9 mouse cellular contexts compared by ENCODE assay signal in the genomic region with DNA sequence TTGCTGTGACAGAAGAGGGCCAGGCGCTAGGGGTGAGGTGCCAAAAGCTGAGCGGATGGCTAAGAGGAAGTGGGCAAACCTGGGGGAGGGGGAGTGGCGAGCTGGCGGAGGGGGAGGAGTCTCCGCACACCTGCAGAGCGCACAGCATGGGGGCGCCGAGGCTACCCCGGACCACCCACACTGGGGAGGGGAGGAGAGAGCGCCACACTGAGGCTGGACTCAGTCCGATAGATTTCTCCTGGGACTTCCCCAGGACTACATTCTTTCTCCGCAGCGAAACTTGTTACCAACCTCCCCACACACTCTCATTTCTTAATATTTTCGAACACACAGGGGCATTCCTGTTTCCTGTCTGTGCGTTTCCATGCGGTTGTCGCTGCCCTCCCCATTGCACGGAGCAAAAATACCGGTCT. TPM values are rescaled to one million over a fixed set of nuclear protein-coding genes. Genes with fewer than 3 reads are reported as not detected.
DNase-seq lines count a peak whose midpoint lies in the region; ATAC-seq and TF ChIP-seq lines count a peak whose summit lies in the region.
"Had no signal": no experiment of that assay in that cellular context is flagged by ENCODE, and none has a peak within 500 bp of the region (broad histone marks: within the 10 kb centered on the region; RNA-seq: fewer than 3 reads in every experiment).

No protein-coding gene starts in this region.

- H3K9ac ChIP-seq in heart, embryonic 12.5 days, result 0 out of 2 replicates have a peak overlapping the region, but pooled peaks have one; percentile 16
- no peak overlapping the region for H3K9ac ChIP-seq in liver, embryonic 16.5 days (ENCODE audit: low read depth, low read length)
- no peak overlapping the region for H3K9ac ChIP-seq in forebrain, embryonic 16.5 days (replicated peaks; ENCODE audit: low read depth, low read length)

- H3K27me3 ChIP-seq in heart, embryonic 12.5 days (replicated peaks), result no peaks in the 10 kb centered on the region
- peaks cover 18% of the 10 kb centered on the region for H3K27me3 ChIP-seq in liver, embryonic 16.5 days (ENCODE audit: control insufficient read depth, insufficient read depth, low read depth, low read length)
- H3K27me3 ChIP-seq in splenic B cell, adult 2 months (ENCODE audit: control insufficient read depth, insufficient read depth, low read length, poor library complexity, severe bottlenecking), result no peaks in the 10 kb centered on the region
- no peaks in the 10 kb centered on the region for H3K27me3 ChIP-seq in forebrain, embryonic 16.5 days (replicated peaks; ENCODE audit: control insufficient read depth, insufficient read depth, low read length)

- H3K9me3 ChIP-seq in heart, embryonic 12.5 days (replicated peaks), result no peaks in the 10 kb centered on the region
- H3K9me3 ChIP-seq in liver, embryonic 16.5 days (replicated peaks; ENCODE audit: control insufficient read depth, low read length), result no peaks in the 10 kb centered on the region
- H3K9me3 ChIP-seq in forebrain, embryonic 16.5 days (ENCODE audit: control insufficient read depth, low read length), result no peaks in the 10 kb centered on the region

- H3K4me3 ChIP-seq in heart, embryonic 12.5 days, result no peak overlapping the region
- H3K4me3 ChIP-seq in bone marrow, adult 2 months (replicated peaks; ENCODE audit: control insufficient read depth, low read depth, low read length), result peak overlapping the region; percentile 40
- H3K4me3 ChIP-seq in liver, embryonic 16.5 days (ENCODE audit: low read depth, low read length), result peak overlapping the region; percentile 6; the same call in 1 of the 2 replicates
- H3K4me3 ChIP-seq in forebrain, embryonic 16.5 days (replicated peaks; ENCODE audit: low read length), result no peak overlapping the region

- no peak overlapping the region for H3K27ac ChIP-seq in heart, embryonic 12.5 days (ENCODE audit: poor library complexity, severe bottlenecking)
- H3K27ac ChIP-seq in bone marrow, adult 2 months (ENCODE audit: control insufficient read depth, insufficient read depth, low read depth, low read length, poor library complexity), result peak overlapping the region; percentile 78
- no peak overlapping the region for H3K27ac ChIP-seq in liver, embryonic 16.5 days (ENCODE audit: low read length)
- H3K27ac ChIP-seq in forebrain, embryonic 16.5 days (ENCODE audit: low read length), result no peak overlapping the region
- H3K27ac ChIP-seq: hindbrain, postnatal 0 days had no signal

- H3K4me1 ChIP-seq in heart, embryonic 12.5 days (replicated peaks), result peaks cover 34% of the 10 kb centered on the region
- H3K4me1 ChIP-seq in bone marrow, adult 2 months (ENCODE audit: control insufficient read depth, insufficient read depth, low read length), result peaks cover 7% of the 10 kb centered on the region; the same call in 1 of the 2 replicates
- peaks cover 7% of the 10 kb centered on the region for H3K4me1 ChIP-seq in liver, embryonic 16.5 days (ENCODE audit: control insufficient read depth, low read depth, low read length)
- peaks cover 10% of the 10 kb centered on the region for H3K4me1 ChIP-seq in forebrain, embryonic 16.5 days (replicated peaks; ENCODE audit: control insufficient read depth, insufficient read depth, low read length)

- DNase-seq in heart, adult 11 months, result no peak
- peak; percentile 95 for DNase-seq in splenic B cell, adult 2 months (ENCODE audit: low read depth, low spot score)
- DNase-seq in embryo, embryonic 11 days, result no peak
- no peak for DNase-seq in ovary, postnatal 14 days (ENCODE audit: low spot score)

- peak overlapping the region; percentile 49 for H3K4me2 ChIP-seq in heart, embryonic 12.5 days
- H3K4me2 ChIP-seq in liver, embryonic 16.5 days (ENCODE audit: low read depth, low read length), result peak overlapping the region; percentile 42
- H3K4me2 ChIP-seq in forebrain, embryonic 16.5 days (ENCODE audit: low read length), result no peak overlapping the region

- 20% methylated on average over 18 of the region's 19 CpGs for WGBS in heart, embryonic 12.5 days
- under 1% methylated on average over 18 of the region's 19 CpGs for WGBS in bone marrow, adult 2 months
- WGBS in liver, embryonic 16.5 days (ENCODE audit: insufficient replicate concordance), result 4% methylated on average over 19 of the region's 19 CpGs
- WGBS in forebrain, embryonic 16.5 days, result 30% methylated on average over 19 of the region's 19 CpGs

- no peaks in the 10 kb centered on the region for H3K36me3 ChIP-seq in heart, embryonic 12.5 days
- no peaks in the 10 kb centered on the region for H3K36me3 ChIP-seq in liver, embryonic 16.5 days (ENCODE audit: control insufficient read depth, insufficient read depth)
- H3K36me3 ChIP-seq in splenic B cell, adult 2 months (ENCODE audit: control insufficient read depth, insufficient read depth, low read length, poor library complexity, severe bottlenecking), result no peaks in the 10 kb centered on the region
- H3K36me3 ChIP-seq in forebrain, embryonic 16.5 days (ENCODE audit: control insufficient read depth, insufficient read depth), result no peaks in the 10 kb centered on the region

- no peak for ATAC-seq in heart, embryonic 12.5 days (ENCODE audit: insufficient number of reproducible peaks, low FRiP score)
- ATAC-seq in liver, embryonic 16.5 days (ENCODE audit: low read depth), result no peak
- no peak for ATAC-seq in forebrain, embryonic 16.5 days
- ATAC-seq: hindbrain, postnatal 0 days had no signal

- TF ChIP-seq CTCF in bone marrow, adult 2 months (IDR thresholded peaks at IDR 0.05; ENCODE audit: control insufficient read depth, insufficient read depth, low read length), result peak; percentile 24; the same call in 1 of the 2 replicates

- TF ChIP-seq POLR2A in bone marrow, adult 2 months (IDR thresholded peaks at IDR 0.05; ENCODE audit: borderline replicate concordance, control insufficient read depth, low read depth, low read length), result peak; percentile 59; the same call in 1 of the 2 replicates

RNA-seq across cellular contexts. Expression of gene Smndc1, which starts 33.0 kb away (rescaled TPM):
- 30.5 and 33.0 TPM in 2 replicates for polyA plus RNA-seq in heart, embryonic 12.5 days (2016; fragmentation: Nextera tagmentation; extraction: Ambion mirVana)
- 28.2 and 41.2 TPM in 2 replicates for polyA plus RNA-seq in bone marrow, adult 2 months (2011; ENCODE audit: insufficient read depth, insufficient read length, low replicate concordance, missing spikeins)
- polyA plus RNA-seq in liver, embryonic 16.5 days (2015; fragmentation: Nextera tagmentation; extraction: Ambion mirVana), result 14.5 and 14.9 TPM in 2 replicates
- polyA plus RNA-seq in forebrain, embryonic 16.5 days (2015; fragmentation: Nextera tagmentation; extraction: Ambion mirVana), result 33.2 and 39.6 TPM in 2 replicates

RNA-seq across cellular contexts. Expression of gene Gm10197, which starts 51.8 kb away (rescaled TPM):
- not detected in 2 replicates for polyA plus RNA-seq in heart, embryonic 12.5 days (2016; fragmentation: Nextera tagmentation; extraction: Ambion mirVana)
- not detected in 2 replicates for polyA plus RNA-seq in bone marrow, adult 2 months (2011; ENCODE audit: insufficient read depth, insufficient read length, low replicate concordance, missing spikeins)
- not detected in 2 replicates for polyA plus RNA-seq in liver, embryonic 16.5 days (2015; fragmentation: Nextera tagmentation; extraction: Ambion mirVana)
- polyA plus RNA-seq in forebrain, embryonic 16.5 days (2015; fragmentation: Nextera tagmentation; extraction: Ambion mirVana), result not detected in 2 replicates
- polyA plus RNA-seq: hindbrain, postnatal 0 days had no signal

Comparison
In these comparisons a context has a peak if more than half of its experiments do, and no peak if none do; other contexts are left out.
1. H3K4me3 ChIP-seq: peak in bone marrow, adult 2 months (single experiment) and liver, embryonic 16.5 days (single experiment); none in heart, embryonic 12.5 days (single experiment) and forebrain, embryonic 16.5 days (single experiment).